Mouse (Mus musculus) CH12.LX (cell line): ENCODE measurements around the gene Gm20431. TPM values are rescaled to one million over a fixed set of nuclear protein-coding genes. Genes with fewer than 3 reads are reported as not detected.

Experiments used
- DNase-seq: peaks from one replicate; pipeline ENCODE4 v3.0.0-alpha.2; 2013; ENCODE audit errors: extremely low read depth
- H3K27ac ChIP-seq: 2 replicates; pipeline ENCODE4 v1.5.1; 2012; ENCODE audit warnings: low read depth, mild to moderate bottlenecking, control low read depth, moderate library complexity; ENCODE audit not compliant: insufficient read depth
- H3K27me3 ChIP-seq: replicated peaks from 2 replicates; pipeline ENCODE3; 2012; ENCODE audit warnings: inconsistent platforms
- H3K36me3 ChIP-seq, 2 experiments: replicated peaks in 1 of 2; 2 replicates each; pipeline versions ENCODE3 to v1.6.1; 2012; ENCODE audit warnings: inconsistent platforms in 1 of 2, low read length in 1 of 2, mild to moderate bottlenecking in 1 of 2, mixed read lengths in 1 of 2, moderate library complexity in 1 of 2; ENCODE audit not compliant: control insufficient read depth in 1 of 2, insufficient read depth in 1 of 2
- H3K4me1 ChIP-seq, 2 experiments: 2 replicates each; pipeline ENCODE4 v1.6.1; 2012; ENCODE audit warnings: inconsistent platforms in 1 of 2, moderate library complexity in 1 of 2; ENCODE audit not compliant: insufficient read depth in 2 of 2, control insufficient read depth in 1 of 2
- H3K4me2 ChIP-seq: 2 replicates; pipeline ENCODE4 v1.6.1; 2012; ENCODE audit warnings: low read depth, mild to moderate bottlenecking, control low read depth; ENCODE audit not compliant: poor library complexity, insufficient read depth, severe bottlenecking
- H3K4me3 ChIP-seq, 3 experiments: fragments of 150-350 bp in 1 of 3; sonication (generic) in 1 of 3; replicated peaks in 1 of 3; 2 replicates each; pipeline versions ENCODE3 to v1.5.1; 2011 to 2012; ENCODE audit warnings: low read depth in 2 of 3, low read length in 2 of 3, mild to moderate bottlenecking in 2 of 3, moderate library complexity in 2 of 3, control low read depth in 1 of 3, improper control_type of control experiment in 1 of 3, inconsistent platforms in 1 of 3, mixed read lengths in 1 of 3; ENCODE audit not compliant: poor library complexity in 1 of 3
- H3K79me2 ChIP-seq: replicated peaks from 2 replicates; pipeline ENCODE4 v1.6.1; 2012; ENCODE audit warnings: mild to moderate bottlenecking, moderate library complexity; ENCODE audit not compliant: control insufficient read depth, poor library complexity, insufficient read depth, severe bottlenecking; ENCODE audit errors: extremely low read depth
- H3K9ac ChIP-seq: 2 replicates; pipeline ENCODE4 v1.6.1; 2012; ENCODE audit warnings: low read depth, mild to moderate bottlenecking, control low read depth, moderate library complexity; ENCODE audit not compliant: insufficient read depth
- H3K9me3 ChIP-seq: replicated peaks from 2 replicates; pipeline ENCODE3; 2012; ENCODE audit warnings: low read length, inconsistent platforms, mixed read lengths
- CHD2 ChIP-seq: IDR thresholded peaks from 2 replicates; pipeline ENCODE4 v1.6.1; 2011; ENCODE audit warnings: low read length, improper control_type of control experiment
- CTCF ChIP-seq, 2 experiments: IDR thresholded peaks in 1 of 2; conservative IDR thresholded peaks in 1 of 2; 2 replicates each; pipeline ENCODE4 v1.5.1; 2011 to 2012; ENCODE audit warnings: low read depth in 2 of 2, low read length in 2 of 2, improper control_type of control experiment in 1 of 2, inconsistent platforms in 1 of 2, mild to moderate bottlenecking in 1 of 2, moderate library complexity in 1 of 2
- ELF1 ChIP-seq: IDR thresholded peaks from 2 replicates; pipeline ENCODE4 v1.6.1; 2014; ENCODE audit warnings: low read depth, mild to moderate bottlenecking, inconsistent platforms, low read length, improper control_type of control experiment
- EP300 ChIP-seq: IDR thresholded peaks from 2 replicates; pipeline ENCODE4 v1.6.1; 2011; ENCODE audit warnings: low read length, improper control_type of control experiment
- ETS1 ChIP-seq: conservative IDR thresholded peaks from 2 replicates; pipeline ENCODE4 v1.6.1; 2012; ENCODE audit warnings: low read depth, mild to moderate bottlenecking, inconsistent platforms, low read length, improper control_type of control experiment, moderate library complexity
- HCFC1 ChIP-seq: IDR thresholded peaks from 2 replicates; pipeline ENCODE4 v1.6.1; 2012; ENCODE audit warnings: low read depth, mild to moderate bottlenecking, inconsistent platforms, low read length, improper control_type of control experiment
- JUN ChIP-seq: IDR thresholded peaks from 2 replicates; pipeline ENCODE4 v1.6.1; 2011; ENCODE audit warnings: low read depth, mild to moderate bottlenecking, low read length, improper control_type of control experiment, moderate library complexity; ENCODE audit not compliant: insufficient read depth
- JUND ChIP-seq: conservative IDR thresholded peaks from 2 replicates; pipeline ENCODE4 v1.6.1; 2011; ENCODE audit warnings: low read depth, low read length, improper control_type of control experiment
- KAT2A ChIP-seq: IDR thresholded peaks from 2 replicates; pipeline ENCODE4 v1.6.1; 2012; ENCODE audit warnings: low read length, improper control_type of control experiment, inconsistent platforms; ENCODE audit not compliant: insufficient replicate concordance
- MAZ ChIP-seq: IDR thresholded peaks from 2 replicates; pipeline ENCODE4 v1.6.1; 2012; ENCODE audit warnings: low read depth, mild to moderate bottlenecking, inconsistent platforms, low read length, improper control_type of control experiment, moderate library complexity
- MEF2A ChIP-seq: IDR thresholded peaks from 2 replicates; pipeline ENCODE4 v1.6.1; 2014; ENCODE audit warnings: low read depth, mild to moderate bottlenecking, inconsistent platforms, low read length, improper control_type of control experiment, borderline replicate concordance
- MXI1 ChIP-seq: IDR thresholded peaks from 2 replicates; pipeline ENCODE4 v1.6.1; 2011; ENCODE audit warnings: mild to moderate bottlenecking, low read depth, low read length, improper control_type of control experiment
- NRF1 ChIP-seq: IDR thresholded peaks from 2 replicates; pipeline ENCODE4 v1.6.1; 2014; ENCODE audit warnings: low read depth, mild to moderate bottlenecking, inconsistent platforms, low read length, improper control_type of control experiment, moderate library complexity
- POLR2AphosphoS2 ChIP-seq: IDR thresholded peaks from 2 replicates; pipeline ENCODE4 v1.6.1; 2011; ENCODE audit warnings: low read depth, low read length, improper control_type of control experiment
- RAD21 ChIP-seq: IDR thresholded peaks from 2 replicates; pipeline ENCODE4 v1.6.1; 2011; ENCODE audit warnings: low read depth, mild to moderate bottlenecking, low read length, improper control_type of control experiment, moderate library complexity
- SMC3 ChIP-seq: IDR thresholded peaks from 2 replicates; pipeline ENCODE4 v1.6.1; 2011; ENCODE audit warnings: low read depth, low read length, improper control_type of control experiment
- TCF12 ChIP-seq: IDR thresholded peaks from 2 replicates; pipeline ENCODE4 v1.6.1; 2014; ENCODE audit warnings: low read depth, mild to moderate bottlenecking, inconsistent platforms, low read length, improper control_type of control experiment
- USF2 ChIP-seq: conservative IDR thresholded peaks from 2 replicates; pipeline ENCODE4 v1.6.1; 2011; ENCODE audit warnings: low read depth, low read length, improper control_type of control experiment
- ZC3H11A ChIP-seq: IDR thresholded peaks from 2 replicates; pipeline ENCODE4 v1.6.1; 2012; ENCODE audit warnings: low read depth, mild to moderate bottlenecking, inconsistent platforms, low read length, improper control_type of control experiment
- ZKSCAN1 ChIP-seq: IDR thresholded peaks from 2 replicates; pipeline ENCODE4 v1.6.1; 2012; ENCODE audit warnings: low read depth, inconsistent platforms, low read length, improper control_type of control experiment, borderline replicate concordance
- dilution Hi-C: fragments of 300-500 bp; cut with MboI; formaldehyde crosslinking; loops from 2 replicates; pipeline ENCODE4 v1.14.3; 2020; ENCODE audit warnings: low sequenced_read_pairs; ENCODE audit not compliant: extremely low pct_unique_long_range_greater_than_20kb, extremely low pct_ligation_motif_present
- in situ Hi-C: fragments of 300-500 bp; cut with MboI; formaldehyde crosslinking; loops from 3 replicates; pipeline ENCODE4 v1.14.3; 2019; ENCODE audit warnings: low sequenced_read_pairs, low pct_ligation_motif_present, low pct_unique_long_range_greater_than_20kb, mixed read lengths
- polyA plus RNA-seq: library from polyadenylated mRNA; unstranded; fragments of >175 nt; gene quantifications from 2 replicates; pipeline ENCODE4 v1.2.1, GENCODE M21; 2012; ENCODE audit warnings: low read depth; ENCODE audit not compliant: insufficient read length
- total RNA-seq, 2 experiments: library from RNA; depleted of rRNA; stranded (reverse); fragments of 300-350 nt in 1 of 2; fragments of >200 nt in 1 of 2; gene quantifications; 2 replicates each; pipeline ENCODE4 v1.2.3; 2012 to 2014

Gm20431 gene
- total and polyA plus RNA-seq, 3 experiments: 2.4 to 15.0 TPM; not detected in 1

DNA sequence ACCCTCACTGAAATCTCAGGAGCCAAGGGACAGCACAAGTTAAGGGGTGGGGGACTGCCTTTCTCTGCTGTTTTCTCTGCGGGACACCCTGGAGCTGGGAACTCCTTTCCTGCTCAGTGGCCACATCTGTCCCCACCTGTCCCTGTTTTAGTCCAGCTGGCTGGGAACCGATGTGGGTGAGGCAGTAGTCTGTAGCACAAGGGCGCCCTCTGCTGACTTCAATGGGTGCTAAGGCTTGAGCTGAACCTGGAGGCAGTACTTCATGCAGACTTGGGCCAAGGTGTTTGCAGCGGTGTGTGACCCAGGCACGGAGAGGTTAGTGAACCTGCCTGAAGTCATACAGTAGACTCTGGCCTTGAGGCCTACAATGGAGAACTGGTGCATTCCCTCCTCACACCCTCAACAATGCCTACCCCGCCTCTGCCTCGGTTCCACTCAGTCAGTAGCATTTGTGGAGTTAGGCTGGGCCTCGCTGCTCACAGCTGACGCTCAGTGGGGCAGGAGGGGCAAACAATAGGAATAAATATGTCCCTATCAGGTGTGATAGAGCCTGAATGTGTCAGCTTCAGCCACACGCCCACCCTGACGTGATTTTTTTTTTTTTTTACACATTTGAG is 56.0 kb downstream of the Gm20431 start (continued):
- TF ChIP-seq ETS1 (no peak), RAD21 (peak; percentile 98)

GRCm38 (mm10) chr2:167602978-167603377 is 58.3 kb downstream of the Gm20431 start:
- in situ Hi-C loops: loop anchor here (5.0 kb wide), 1 partner anchor 71 kb away; no protein-coding TSS in a partner anchor
- Histone ChIP-seq H3K4me3 (no peak overlapping the region), H3K4me2 (no peak overlapping the region), H3K79me2 (no peaks in the 10 kb centered on the region), H3K27me3 (no peaks in the 10 kb centered on the region), H3K9me3 (no peaks in the 10 kb centered on the region), H3K4me1 (peaks cover 3 to 43% of the 10 kb centered on the region in 2 experiments; a peak in 3 of 4 replicates), H3K9ac (no peak overlapping the region), H3K27ac (no peak overlapping the region), H3K36me3 (peaks cover 6 to 17% of the 10 kb centered on the region in 2 experiments)
- DNase-seq: no peak
- dilution Hi-C loops: no loop called here
- no peak for TF ChIP-seq POLR2AphosphoS2
- TF ChIP-seq EP300: no peak
- no peak for TF ChIP-seq MXI1
- TF ChIP-seq JUND: no peak
- TF ChIP-seq RAD21: peak; percentile 89
- no peak for TF ChIP-seq ZKSCAN1
- peak; percentile 96 for TF ChIP-seq SMC3
- peak; percentile 96 for TF ChIP-seq ZC3H11A
- TF ChIP-seq KAT2A: no peak
- TF ChIP-seq JUN: no peak
- peak; percentile 12; the same call in 1 of the 2 replicates for TF ChIP-seq MEF2A
- TF ChIP-seq CTCF (conservative IDR thresholded peaks at IDR 0.05 in 1 of 2, IDR thresholded peaks at IDR 0.05 in 1 of 2; ENCODE audit: low read depth in 2 of 2, low read length in 2 of 2): peak in 1 of 2 experiments; percentile 90; a peak in 2 of 4 replicates
- TF ChIP-seq HCFC1: no peak
- TF ChIP-seq TCF12: peak; percentile 21; the same call in 1 of the 2 replicates
- no peak for TF ChIP-seq USF2
- TF ChIP-seq ELF1: no peak
- no peak for TF ChIP-seq CHD2
- TF ChIP-seq NRF1: no peak
- TF ChIP-seq MAZ: no peak
